In the genomic region with DNA sequence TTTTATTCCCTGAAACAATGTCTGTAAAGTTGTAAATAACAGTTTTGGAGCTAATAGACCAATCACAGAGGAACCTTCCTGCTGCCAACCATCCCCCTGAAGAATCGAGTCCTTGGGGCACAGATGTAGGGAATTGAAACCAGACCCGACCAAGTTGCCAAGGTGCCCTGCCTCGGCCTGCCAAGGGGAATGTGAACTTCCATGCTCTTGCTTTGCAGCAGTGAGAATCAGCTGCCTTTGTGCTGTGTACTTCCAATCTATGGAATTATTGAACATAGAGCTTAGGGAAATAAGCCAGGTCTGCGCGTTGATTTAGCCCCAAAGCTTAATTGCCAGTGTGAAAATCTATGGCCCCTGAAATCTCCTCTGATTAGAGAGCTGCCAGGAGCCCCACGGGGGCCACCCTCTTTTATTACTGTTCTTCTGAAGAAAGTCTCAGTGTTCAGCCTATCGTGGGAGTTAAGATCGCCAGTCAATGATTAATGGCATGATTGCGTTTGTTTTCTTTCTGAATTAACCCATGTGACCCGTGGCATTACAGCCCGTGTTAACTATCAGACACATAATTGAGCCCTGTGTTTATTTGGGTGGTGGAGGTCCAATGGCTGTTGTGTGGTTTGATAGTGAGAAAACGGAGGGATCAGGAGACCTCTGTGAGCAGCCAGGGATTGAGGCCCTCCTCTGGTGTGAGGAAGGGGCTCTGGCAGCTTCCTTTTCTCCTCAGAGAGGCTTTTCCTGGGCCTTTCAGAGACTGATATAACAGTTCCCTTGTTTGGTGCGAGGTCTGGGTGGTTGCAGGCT, we compare ENCODE assay signal across 11 mouse cellular contexts.
DNase-seq lines count a peak whose midpoint lies in the region; ATAC-seq and TF ChIP-seq lines count a peak whose summit lies in the region.
"Had no signal": no experiment of that assay in that cellular context is flagged by ENCODE, and none has a peak within 500 bp of the region (broad histone marks: within the 10 kb centered on the region; RNA-seq: fewer than 3 reads in every experiment).

No protein-coding gene starts in this region.

- TF ChIP-seq CTCF in intestine, postnatal 0 days (IDR thresholded peaks at IDR 0.05; ENCODE audit: low read depth) = no peak

- H3K36me3 ChIP-seq in forebrain, embryonic 12.5 days (replicated peaks) = no peaks in the 10 kb centered on the region
- no peaks in the 10 kb centered on the region for H3K36me3 ChIP-seq in intestine, postnatal 0 days (ENCODE audit: control insufficient read depth, insufficient read depth)
- no peaks in the 10 kb centered on the region for H3K36me3 ChIP-seq in limb, embryonic 15.5 days

- H3K9ac ChIP-seq in forebrain, embryonic 12.5 days = no peak overlapping the region
- H3K9ac ChIP-seq in intestine, postnatal 0 days (ENCODE audit: low read depth, low read length) = no peak overlapping the region
- no peak overlapping the region for H3K9ac ChIP-seq in limb, embryonic 15.5 days

- H3K9me3 ChIP-seq in forebrain, embryonic 12.5 days = peaks cover 12% of the 10 kb centered on the region; the same call in 1 of the 2 replicates
- no peaks in the 10 kb centered on the region for H3K9me3 ChIP-seq in intestine, postnatal 0 days (ENCODE audit: control insufficient read depth)
- no peaks in the 10 kb centered on the region for H3K9me3 ChIP-seq in limb, embryonic 15.5 days

- H3K27me3 ChIP-seq in forebrain, embryonic 12.5 days = no peaks in the 10 kb centered on the region
- no peaks in the 10 kb centered on the region for H3K27me3 ChIP-seq in intestine, postnatal 0 days (replicated peaks; ENCODE audit: control insufficient read depth, insufficient read depth, low read length)
- H3K27me3 ChIP-seq in limb, embryonic 15.5 days = no peaks in the 10 kb centered on the region

- peak; percentile 33 for DNase-seq in NIH3T3 (ENCODE audit: low read depth)
- no peak for DNase-seq in frontal cortex, postnatal 25 days (ENCODE audit: low spot score in 2 of 2)
- DNase-seq in thymus, adult 18-20 months = no peak
- DNase-seq in natural killer cell, adult 2 months (ENCODE audit: low spot score in 2 of 2) = no peak
- DNase-seq in cerebellum, postnatal 25 days = no peak
- DNase-seq: heart, adult 18-20 months had no signal

- WGBS in forebrain, embryonic 12.5 days = 22% methylated on average over 13 of the region's 13 CpGs
- WGBS in intestine, postnatal 0 days = 17% methylated on average over 13 of the region's 13 CpGs
- WGBS in limb, embryonic 15.5 days = 16% methylated on average over 13 of the region's 13 CpGs

- H3K4me2 ChIP-seq in forebrain, embryonic 12.5 days = no peak overlapping the region
- peak overlapping the region; percentile 39; the same call in 1 of the 2 replicates for H3K4me2 ChIP-seq in intestine, postnatal 0 days (replicated peaks; ENCODE audit: low read depth)
- H3K4me2 ChIP-seq in limb, embryonic 15.5 days = no peak overlapping the region

- no peak overlapping the region for H3K4me3 ChIP-seq in forebrain, embryonic 12.5 days (replicated peaks)
- no peak overlapping the region for H3K4me3 ChIP-seq in intestine, postnatal 0 days (ENCODE audit: low read depth, low read length)
- no peak overlapping the region for H3K4me3 ChIP-seq in limb, embryonic 15.5 days
- H3K4me3 ChIP-seq: left cerebral cortex, adult 2 months had no signal

- H3K27ac ChIP-seq in forebrain, embryonic 12.5 days = peak overlapping the region; percentile 80
- peak overlapping the region; percentile 52 for H3K27ac ChIP-seq in intestine, postnatal 0 days (ENCODE audit: low read depth, low read length)
- H3K27ac ChIP-seq in limb, embryonic 15.5 days = 0 out of 2 replicates have a peak overlapping the region, but pooled peaks have one; percentile 6
- H3K27ac ChIP-seq: left cerebral cortex, adult 2 months; macrophage had no signal

- H3K4me1 ChIP-seq in forebrain, embryonic 12.5 days = peaks cover 11% of the 10 kb centered on the region
- peaks cover 4% of the 10 kb centered on the region for H3K4me1 ChIP-seq in intestine, postnatal 0 days (replicated peaks; ENCODE audit: control insufficient read depth, insufficient read depth, low read length)
- peaks cover 9% of the 10 kb centered on the region; the same call in 1 of the 2 replicates for H3K4me1 ChIP-seq in limb, embryonic 15.5 days

- peak; percentile 82; the same call in 1 of the 2 replicates for ATAC-seq in forebrain, embryonic 12.5 days (ENCODE audit: low FRiP score)
- ATAC-seq in intestine, postnatal 0 days = peak; percentile 89
- no peak for ATAC-seq in limb, embryonic 15.5 days (ENCODE audit: insufficient number of reproducible peaks, low FRiP score, low TSS enrichment, low read depth)

Comparison
In these comparisons a context has a peak if more than half of its experiments do, and no peak if none do; other contexts are left out.
1. H3K27ac ChIP-seq: peak in every context shown above with its lines; median percentile 80 in forebrain, embryonic 12.5 days; 52 in intestine, postnatal 0 days; 6 in limb, embryonic 15.5 days.